Mouse (Mus musculus) thymus, adult 2 months (tissue): Measurements from ENCODE around the gene Tufm. TPM values are rescaled to one million over a fixed set of nuclear protein-coding genes. Genes with fewer than 3 reads are reported as not detected.
A peak's percentile ranks its signal among the peaks of the same experiment; 100 is the strongest.
"Not testable (repeated sequence)": the region's sequence is repeated elsewhere in the genome, so short reads cannot be mapped to it uniquely, and the experiment has no call there.

Experiments
- DNase-seq: peaks from one replicate; pipeline ENCODE4 v3.0.0; 2021
- H3K27ac ChIP-seq: fragments of 200-500 bp; 2 replicates; pipeline ENCODE4 v1.5.1; 2012; ENCODE audit warnings: low read length, control low read depth; ENCODE audit not compliant: control insufficient read depth, insufficient read depth
- H3K27me3 ChIP-seq: fragments of 200-500 bp; 2 replicates; pipeline ENCODE4 v1.6.1; 2012; ENCODE audit warnings: mild to moderate bottlenecking, low read length, moderate library complexity, mixed read lengths; ENCODE audit not compliant: control insufficient read depth, insufficient read depth
- H3K36me3 ChIP-seq: fragments of 200-500 bp; 2 replicates; pipeline ENCODE4 v1.6.1; 2012; ENCODE audit warnings: mild to moderate bottlenecking, low read length, moderate library complexity; ENCODE audit not compliant: control insufficient read depth, insufficient read depth
- H3K4me1 ChIP-seq: fragments of 200-500 bp; replicated peaks from 2 replicates; pipeline ENCODE4 v1.6.1; 2012; ENCODE audit warnings: low read length; ENCODE audit not compliant: control insufficient read depth, insufficient read depth
- H3K4me3 ChIP-seq: fragments of 200-500 bp; 2 replicates; pipeline ENCODE4 v1.5.1; 2012; ENCODE audit warnings: mild to moderate bottlenecking, low read length, control low read depth, moderate library complexity; ENCODE audit not compliant: control insufficient read depth, insufficient read depth
- CTCF ChIP-seq: fragments of 200-500 bp; IDR thresholded peaks from 2 replicates; pipeline ENCODE4 v1.5.1; 2012; ENCODE audit warnings: mild to moderate bottlenecking, control low read depth, low read length, moderate library complexity, borderline replicate concordance; ENCODE audit not compliant: control insufficient read depth, poor library complexity, insufficient read depth; ENCODE audit errors: extremely low read depth
- POLR2A ChIP-seq: fragments of 200-500 bp; IDR thresholded peaks from 2 replicates; pipeline ENCODE4 v1.6.1; 2012; ENCODE audit warnings: mild to moderate bottlenecking, low read length, control low read depth, moderate library complexity; ENCODE audit not compliant: control insufficient read depth, poor library complexity, insufficient read depth; ENCODE audit errors: extremely low read depth
- WGBS: fragments of 180-500 bp; shearing (Covaris S2); methylation state at CpG from one replicate; pipeline ENCODE4 v1.1.7; 2018; 5-methylcytosine and 5-hydroxymethylcytosine counted together
- polyA plus RNA-seq: library from polyadenylated mRNA; depleted of rRNA; stranded (reverse); fragments of >200 nt; gene quantifications from 2 replicates; pipeline ENCODE4 v1.2.3, GENCODE M21; 2012

Tufm gene
- polyA plus RNA-seq, 1 experiment = 127 TPM

- Histone ChIP-seq H3K36me3 (0 out of 2 replicates have a peak, but pooled peaks cover 3% of the 10 kb centered on the region), H3K27me3 (no peaks in the 10 kb centered on the region), H3K4me1 (peaks cover 43% of the 10 kb centered on the region), H3K27ac (peak within 1 kb of the TSS; percentile 72), H3K4me3 (peak within 1 kb of the TSS; percentile 56)
- WGBS = under 1% methylated on average over 53 of the region's 53 CpGs
- DNase-seq = peak; percentile 93
- TF ChIP-seq CTCF = peak; percentile 56; the same call in 1 of the 2 replicates
- peak; percentile 96 for TF ChIP-seq POLR2A
These were observed 12.1 kb upstream of the Tufm start, which contains the start of gene Sh2b1 for GRCm38 (mm10) chr7:126474993-126475581. Sh2b1 (minus strand) TSS chr7:126475424.

- no peak overlapping the region for H3K4me3 ChIP-seq
- DNase-seq = no peak
These were observed 5.5 kb upstream of the Tufm start for GRCm38 (mm10) chr7:126481699-126482098.

GRCm38 (mm10) chr7:126482392-126482871 lies 4.7 kb upstream of the Tufm start:
- no peak for TF ChIP-seq POLR2A
- TF ChIP-seq CTCF = no peak
- no peak overlapping the region for H3K27ac ChIP-seq
- peak overlapping the region; percentile 48 for H3K4me3 ChIP-seq
- 1% methylated on average over 23 of the region's 23 CpGs for WGBS
- H3K4me1 ChIP-seq = peaks cover 8% of the 10 kb centered on the region
- H3K27me3 ChIP-seq = no peaks in the 10 kb centered on the region
- peak; percentile 38 for DNase-seq
- H3K36me3 ChIP-seq = no peaks in the 10 kb centered on the region

More at GRCm38 (mm10) chr7:126481699-126482098, 5.5 kb upstream of the Tufm start:
- Histone ChIP-seq H3K27ac (no peak overlapping the region), H3K36me3 (no peaks in the 10 kb centered on the region), H3K4me1 (peaks cover 6% of the 10 kb centered on the region), H3K27me3 (no peaks in the 10 kb centered on the region)
- WGBS = 27% methylated on average over 5 of the region's 5 CpGs
- no peak for TF ChIP-seq CTCF
- TF ChIP-seq POLR2A = no peak

- H3K4me1 ChIP-seq = peaks cover 11% of the 10 kb centered on the region
- peak overlapping the region; percentile 70 for H3K4me3 ChIP-seq
- 10% methylated on average over 25 of the region's 25 CpGs for WGBS
- peaks cover 22% of the 10 kb centered on the region for H3K36me3 ChIP-seq
- H3K27ac ChIP-seq, DNase-seq, H3K27me3 ChIP-seq: not testable (repeated sequence)
These were observed 640 bp downstream of the Tufm start for GRCm38 (mm10) chr7:126487617-126488385.

- Histone ChIP-seq H3K27me3 (no peaks in the 10 kb centered on the region), H3K27ac (no peak overlapping the region), H3K4me1 (peaks cover 11% of the 10 kb centered on the region), H3K36me3 (peaks cover 54% of the 10 kb centered on the region), H3K4me3 (no peak overlapping the region)
- WGBS = 87% methylated on average over 1 of the region's 1 CpGs
- no peak for DNase-seq
- TF ChIP-seq POLR2A = no peak
- no peak for TF ChIP-seq CTCF
These were observed 3.8 kb downstream of the Tufm start for GRCm38 (mm10) chr7:126491005-126491404.

GRCm38 (mm10) chr7:126491973-126492372 lies 4.8 kb downstream of the Tufm start:
- no peak overlapping the region for H3K4me3 ChIP-seq

More at GRCm38 (mm10) chr7:126491973-126492372, 4.8 kb downstream of the Tufm start:
- DNase-seq = no peak
- H3K36me3 ChIP-seq = peaks cover 64% of the 10 kb centered on the region
- 93% methylated on average over 11 of the region's 11 CpGs for WGBS
- peaks cover 7% of the 10 kb centered on the region for H3K4me1 ChIP-seq
- TF ChIP-seq CTCF = no peak
- TF ChIP-seq POLR2A = no peak
- no peak overlapping the region for H3K27ac ChIP-seq
- H3K27me3 ChIP-seq = no peaks in the 10 kb centered on the region
